Mouse (Mus musculus): ENCODE results near the gene Ppp1r13l. TPM values are rescaled to one million over a fixed set of nuclear protein-coding genes. Genes with fewer than 3 reads are reported as not detected.

Ppp1r13l gene
- polyA plus RNA-seq, 1 experiment from 2014 or later: 4.8 TPM

- Histone ChIP-seq H3K9me3 (no peaks in the 10 kb centered on the region), H3K27ac (no peak overlapping the region), H3K36me3 (replicated peaks) (no peaks in the 10 kb centered on the region), H3K27me3 (peaks cover 9% of the 10 kb centered on the region; the same call in 1 of the 2 replicates), H3K4me3 (replicated peaks) (no peak overlapping the region), H3K4me1 (peaks cover 36% of the 10 kb centered on the region), H3K9ac (no peak overlapping the region), H3K4me2 (no peak overlapping the region)
- 85% methylated on average over 11 of the region's 11 CpGs for WGBS
- no peak for ATAC-seq (ENCODE audit: low FRiP score)
These were observed 35.3 kb upstream of the Ppp1r13l start for GRCm38 (mm10) chr7:19324221-19324620.

GRCm38 (mm10) chr7:19325262-19326199 is 34.0 kb upstream of the Ppp1r13l start:
- Histone ChIP-seq H3K36me3 (replicated peaks) (no peaks in the 10 kb centered on the region), H3K27me3 (peaks cover 7% of the 10 kb centered on the region; the same call in 1 of the 2 replicates), H3K4me3 (replicated peaks) (no peak overlapping the region), H3K4me2 (peak overlapping the region; percentile 65), H3K4me1 (peaks cover 26% of the 10 kb centered on the region), H3K27ac (no peak overlapping the region), H3K9ac (no peak overlapping the region), H3K9me3 (no peaks in the 10 kb centered on the region)
- WGBS: 75% methylated on average over 21 of the region's 21 CpGs
- no peak for ATAC-seq (ENCODE audit: low FRiP score)

GRCm38 (mm10) chr7:19326359-19326758 is 33.2 kb upstream of the Ppp1r13l start:
- H3K4me2 ChIP-seq: peak overlapping the region; percentile 65
- H3K27ac ChIP-seq: peak overlapping the region; percentile 60
- no peak overlapping the region for H3K9ac ChIP-seq
- peak overlapping the region; percentile 37 for H3K4me3 ChIP-seq (replicated peaks)
- no peaks in the 10 kb centered on the region for H3K9me3 ChIP-seq
- peak; percentile 77 for ATAC-seq (ENCODE audit: low FRiP score)
- peaks cover 7% of the 10 kb centered on the region; the same call in 1 of the 2 replicates for H3K27me3 ChIP-seq
- H3K4me1 ChIP-seq: peaks cover 24% of the 10 kb centered on the region
- WGBS: 0% methylated on average over 19 of the region's 20 CpGs
- no peaks in the 10 kb centered on the region for H3K36me3 ChIP-seq (replicated peaks)

- H3K27me3 ChIP-seq: peaks cover 7% of the 10 kb centered on the region; the same call in 1 of the 2 replicates
- H3K4me2 ChIP-seq: peak overlapping the region; percentile 65
- H3K9ac ChIP-seq: peak overlapping the region; percentile 26; the same call in 1 of the 2 replicates
- peak; percentile 77 for ATAC-seq (ENCODE audit: low FRiP score)
- peak overlapping the region; percentile 60 for H3K27ac ChIP-seq
- peak overlapping the region; percentile 37 for H3K4me3 ChIP-seq (replicated peaks)
- peaks cover 24% of the 10 kb centered on the region for H3K4me1 ChIP-seq
- H3K9me3 ChIP-seq: no peaks in the 10 kb centered on the region
- no peaks in the 10 kb centered on the region for H3K36me3 ChIP-seq (replicated peaks)
- WGBS: 0% methylated on average over 22 of the region's 22 CpGs
These were observed 32.4 kb upstream of the Ppp1r13l start for GRCm38 (mm10) chr7:19327128-19327527.

GRCm38 (mm10) chr7:19327782-19328181 is 31.8 kb upstream of the Ppp1r13l start:
- 86% methylated on average over 5 of the region's 5 CpGs for WGBS
- peak overlapping the region; percentile 26; the same call in 1 of the 2 replicates for H3K9ac ChIP-seq
- no peaks in the 10 kb centered on the region for H3K9me3 ChIP-seq
- H3K4me1 ChIP-seq: peaks cover 24% of the 10 kb centered on the region
- no peak overlapping the region for H3K27ac ChIP-seq
- H3K4me2 ChIP-seq: no peak overlapping the region
- ATAC-seq (ENCODE audit: low FRiP score): no peak
- H3K36me3 ChIP-seq (replicated peaks): no peaks in the 10 kb centered on the region
- H3K27me3 ChIP-seq: peaks cover 7% of the 10 kb centered on the region; the same call in 1 of the 2 replicates
- H3K4me3 ChIP-seq (replicated peaks): no peak overlapping the region

GRCm38 (mm10) chr7:19328425-19328824 is 31.1 kb upstream of the Ppp1r13l start:
- Histone ChIP-seq H3K36me3 (replicated peaks) (no peaks in the 10 kb centered on the region), H3K27me3 (peaks cover 5% of the 10 kb centered on the region; the same call in 1 of the 2 replicates), H3K4me1 (peaks cover 24% of the 10 kb centered on the region), H3K4me2 (no peak overlapping the region), H3K9me3 (no peaks in the 10 kb centered on the region), H3K27ac (no peak overlapping the region), H3K9ac (no peak overlapping the region), H3K4me3 (replicated peaks) (no peak overlapping the region)
- ATAC-seq (ENCODE audit: low FRiP score): no peak

- H3K4me3 ChIP-seq (replicated peaks): no peak overlapping the region
- H3K9ac ChIP-seq: no peak overlapping the region
- no peak for ATAC-seq (ENCODE audit: low FRiP score)
- H3K27me3 ChIP-seq: 0 out of 2 replicates have a peak, but pooled peaks cover under 1% of the 10 kb centered on the region
- H3K4me2 ChIP-seq: no peak overlapping the region
- H3K27ac ChIP-seq: no peak overlapping the region
- H3K36me3 ChIP-seq (replicated peaks): no peaks in the 10 kb centered on the region
- H3K4me1 ChIP-seq: peaks cover 10% of the 10 kb centered on the region
- no peaks in the 10 kb centered on the region for H3K9me3 ChIP-seq
- 61% methylated on average over 2 of the region's 2 CpGs for WGBS
These were observed 27.6 kb upstream of the Ppp1r13l start for GRCm38 (mm10) chr7:19331910-19332309.

- H3K27me3 ChIP-seq: 0 out of 2 replicates have a peak, but pooled peaks cover 10% of the 10 kb centered on the region
- H3K4me2 ChIP-seq: peak overlapping the region; percentile 88
- H3K9me3 ChIP-seq: no peaks in the 10 kb centered on the region
- H3K9ac ChIP-seq: peak overlapping the region; percentile 80
- peak overlapping the region; percentile 70 for H3K4me3 ChIP-seq (replicated peaks)
- no peaks in the 10 kb centered on the region for H3K36me3 ChIP-seq (replicated peaks)
- WGBS: under 1% methylated on average over 52 of the region's 52 CpGs
- peaks cover 1% of the 10 kb centered on the region for H3K4me1 ChIP-seq
- peak; percentile 67 for ATAC-seq (ENCODE audit: low FRiP score)
- peak overlapping the region; percentile 67 for H3K27ac ChIP-seq
These were observed 26.7 kb upstream of the Ppp1r13l start for GRCm38 (mm10) chr7:19332709-19333352.

GRCm38 (mm10) chr7:19335583-19335982 is 24.0 kb upstream of the Ppp1r13l start:
- Histone ChIP-seq H3K4me1 (no peaks in the 10 kb centered on the region; the same call in 1 of the 2 replicates), H3K9me3 (no peaks in the 10 kb centered on the region), H3K27me3 (0 out of 2 replicates have a peak, but pooled peaks cover 10% of the 10 kb centered on the region), H3K9ac (no peak overlapping the region), H3K4me3 (replicated peaks) (no peak overlapping the region), H3K4me2 (no peak overlapping the region), H3K36me3 (replicated peaks) (no peaks in the 10 kb centered on the region), H3K27ac (no peak overlapping the region)
- 43% methylated on average over 3 of the region's 3 CpGs for WGBS
- no peak for ATAC-seq (ENCODE audit: low FRiP score)

GRCm38 (mm10) chr7:19337122-19337521 is 22.4 kb upstream of the Ppp1r13l start:
- peaks cover 9% of the 10 kb centered on the region for H3K4me1 ChIP-seq
- H3K4me3 ChIP-seq (replicated peaks): no peak overlapping the region
- H3K27ac ChIP-seq: no peak overlapping the region
- no peak overlapping the region for H3K9ac ChIP-seq
- WGBS: 71% methylated on average over 10 of the region's 10 CpGs
- no peak overlapping the region for H3K4me2 ChIP-seq
- no peak for ATAC-seq (ENCODE audit: low FRiP score)
- peaks cover 23% of the 10 kb centered on the region for H3K27me3 ChIP-seq
- H3K9me3 ChIP-seq: no peaks in the 10 kb centered on the region
- H3K36me3 ChIP-seq (replicated peaks): no peaks in the 10 kb centered on the region

GRCm38 (mm10) chr7:19338060-19338459 is 21.5 kb upstream of the Ppp1r13l start:
- H3K4me2 ChIP-seq: no peak overlapping the region
- H3K4me1 ChIP-seq: peaks cover 14% of the 10 kb centered on the region
- no peaks in the 10 kb centered on the region for H3K9me3 ChIP-seq
- ATAC-seq (ENCODE audit: low FRiP score): no peak
- no peak overlapping the region for H3K27ac ChIP-seq
- H3K27me3 ChIP-seq: peaks cover 27% of the 10 kb centered on the region
- H3K9ac ChIP-seq: no peak overlapping the region
- H3K4me3 ChIP-seq (replicated peaks): no peak overlapping the region
- 55% methylated on average over 2 of the region's 2 CpGs for WGBS
- H3K36me3 ChIP-seq (replicated peaks): no peaks in the 10 kb centered on the region

- peaks cover 15% of the 10 kb centered on the region for H3K4me1 ChIP-seq
- H3K4me2 ChIP-seq: no peak overlapping the region
- no peak overlapping the region for H3K9ac ChIP-seq
- no peaks in the 10 kb centered on the region for H3K36me3 ChIP-seq (replicated peaks)
- peaks cover 27% of the 10 kb centered on the region for H3K27me3 ChIP-seq
- no peak overlapping the region for H3K27ac ChIP-seq
- no peak overlapping the region for H3K4me3 ChIP-seq (replicated peaks)
- 78% methylated on average over 7 of the region's 7 CpGs for WGBS
- ATAC-seq (ENCODE audit: low FRiP score): no peak
- H3K9me3 ChIP-seq: no peaks in the 10 kb centered on the region
These were observed 21.0 kb upstream of the Ppp1r13l start for GRCm38 (mm10) chr7:19338596-19338995.
